Mouse (Mus musculus) neural tube, embryonic 11.5 days (tissue): Measurements from ENCODE around the gene Gm20219. TPM values are rescaled to one million over a fixed set of nuclear protein-coding genes. Genes with fewer than 3 reads are reported as not detected.
"Not testable (repeated sequence)": the region's sequence is repeated elsewhere in the genome, so short reads cannot be mapped to it uniquely, and the experiment has no call there.

Experiments used
- ATAC-seq: fragments of 200-750 bp; cut with Nextera tagmentation; 2 replicates; pipeline ENCODE4 v1.8.0; 2017; ENCODE audit warnings: moderate number of reproducible peaks, mild to moderate bottlenecking, moderate TSS enrichment, moderate library complexity; ENCODE audit not compliant: insufficient read depth, low FRiP score, low TSS enrichment
- DNase-seq: peaks from one replicate; pipeline ENCODE4 v3.0.0-alpha.2; 2015; ENCODE audit warnings: low spot score
- H3K27ac ChIP-seq: fragments of 300-500 bp; sonication (generic); 2 replicates; pipeline ENCODE4 v1.5.1; 2014; ENCODE audit warnings: low read depth, mild to moderate bottlenecking, low read length
- H3K27me3 ChIP-seq: fragments of 300-500 bp; sonication (generic); 2 replicates; pipeline ENCODE4 v1.6.1; 2014; ENCODE audit warnings: mild to moderate bottlenecking, low read length, mixed read lengths; ENCODE audit not compliant: control insufficient read depth, insufficient read depth
- H3K36me3 ChIP-seq: fragments of 300-500 bp; sonication (generic); 2 replicates; pipeline ENCODE4 v1.6.1; 2014; ENCODE audit warnings: mild to moderate bottlenecking, low read length, moderate library complexity, mixed read lengths; ENCODE audit not compliant: control insufficient read depth, insufficient read depth
- H3K4me1 ChIP-seq: fragments of 300-500 bp; sonication (generic); 2 replicates; pipeline ENCODE4 v1.6.1; 2014; ENCODE audit warnings: low read length, mixed read lengths; ENCODE audit not compliant: control insufficient read depth, insufficient read depth
- H3K4me2 ChIP-seq: fragments of 300-500 bp; sonication (generic); 2 replicates; pipeline ENCODE4 v1.6.1; 2014; ENCODE audit warnings: low read depth, mild to moderate bottlenecking, moderate library complexity
- H3K4me3 ChIP-seq: fragments of 300-500 bp; sonication (generic); 2 replicates; pipeline ENCODE4 v1.5.1; 2014; ENCODE audit warnings: low read depth, low read length
- H3K9ac ChIP-seq: fragments of 300-500 bp; sonication (generic); 2 replicates; pipeline ENCODE4 v1.6.1; 2014; ENCODE audit warnings: mild to moderate bottlenecking, low read length
- H3K9me3 ChIP-seq: fragments of 300-500 bp; sonication (generic); 2 replicates; pipeline ENCODE4 v1.6.1; 2016; ENCODE audit warnings: low read length; ENCODE audit not compliant: control insufficient read depth
- WGBS: fragments of 180-500 bp; shearing (Covaris S2); extraction: QIAGEN DNeasy Blood & Tissue Kit; methylation state at CpG from one replicate; pipeline ENCODE4 v1.1.7; 2014; 5-methylcytosine and 5-hydroxymethylcytosine counted together
- polyA plus RNA-seq: library from polyadenylated mRNA; unstranded; fragments of >200 nt; fragmentation: Nextera tagmentation; extraction: Ambion mirVana; gene quantifications from 2 replicates; pipeline ENCODE4 v1.2.1, GENCODE M21; 2014

The Gm20219 gene
- polyA plus RNA-seq, 1 experiment from 2014 or later, result 1.1 TPM

DNA sequence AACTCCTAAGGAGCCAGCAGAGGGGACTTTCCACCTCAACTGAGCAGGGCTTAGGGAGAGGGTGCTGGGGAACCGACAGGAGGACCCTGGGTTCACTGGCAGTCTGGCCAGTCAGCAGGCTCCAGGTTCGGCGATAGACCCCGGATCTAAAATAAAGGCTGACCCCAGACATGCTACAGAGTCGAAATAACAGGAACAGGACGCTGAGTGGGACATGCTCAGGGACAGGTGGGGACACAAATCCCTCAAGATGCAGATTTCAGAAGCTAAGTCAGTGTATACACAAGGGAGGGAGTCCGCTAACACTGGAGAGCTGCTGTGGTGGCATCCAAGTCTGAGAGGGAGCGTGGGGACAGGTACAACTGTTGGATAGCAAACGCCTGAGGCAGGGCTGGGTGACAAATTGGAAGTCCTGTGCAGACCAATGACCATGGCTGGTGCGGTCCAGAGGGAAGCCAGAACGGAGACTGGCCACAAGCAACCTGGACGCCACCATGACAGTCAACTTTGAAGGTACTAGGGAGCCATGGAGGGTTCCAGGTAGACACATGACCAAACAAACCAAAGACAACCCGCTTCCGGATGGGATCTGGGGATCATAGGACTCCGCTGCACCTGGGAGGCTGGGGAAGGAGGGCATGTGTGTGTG is 47.6 kb downstream of the Gm20219 start:
- no peaks in the 10 kb centered on the region for H3K9me3 ChIP-seq
- no peak overlapping the region for H3K27ac ChIP-seq
- H3K27me3 ChIP-seq, result peaks cover 17% of the 10 kb centered on the region
- no peaks in the 10 kb centered on the region for H3K36me3 ChIP-seq
- DNase-seq, result no peak
- H3K4me3 ChIP-seq, result peak overlapping the region; percentile 52
- peak overlapping the region; percentile 98 for H3K4me2 ChIP-seq
- H3K4me1 ChIP-seq, result peaks cover 11% of the 10 kb centered on the region; the same call in 1 of the 2 replicates
- peak overlapping the region; percentile 86 for H3K9ac ChIP-seq
- 61% methylated on average over 15 of the region's 15 CpGs for WGBS
- no peak for ATAC-seq

DNA sequence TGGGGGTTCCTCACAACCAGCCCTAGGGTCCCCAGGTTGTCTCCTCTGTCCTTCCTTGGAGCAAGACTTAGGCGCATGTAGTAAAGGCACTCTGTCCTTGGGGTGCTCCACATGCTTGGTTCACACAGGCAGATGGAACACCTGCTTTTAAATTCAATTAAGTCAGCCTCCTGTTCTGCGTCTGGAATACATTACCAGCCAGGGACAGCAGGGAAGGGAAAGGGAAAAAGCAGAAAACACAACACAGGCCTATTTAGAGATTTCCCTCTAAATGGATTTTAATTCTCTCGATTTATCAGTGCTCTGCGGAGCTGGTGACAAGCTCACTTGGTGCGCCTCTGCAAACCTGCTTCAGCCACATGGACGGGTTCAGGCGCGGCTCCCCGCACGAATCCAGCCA is 48.8 kb downstream of the Gm20219 start:
- H3K9me3 ChIP-seq, result no peaks in the 10 kb centered on the region
- DNase-seq, result no peak
- ATAC-seq, result no peak
- peaks cover 5% of the 10 kb centered on the region for H3K27me3 ChIP-seq
- no peaks in the 10 kb centered on the region for H3K36me3 ChIP-seq
- no peak overlapping the region for H3K9ac ChIP-seq
- WGBS, result 84% methylated on average over 10 of the region's 10 CpGs
- no peak overlapping the region for H3K4me2 ChIP-seq
- no peak overlapping the region for H3K4me3 ChIP-seq
- peaks cover 11% of the 10 kb centered on the region; the same call in 1 of the 2 replicates for H3K4me1 ChIP-seq
- H3K27ac ChIP-seq, result no peak overlapping the region

DNA sequence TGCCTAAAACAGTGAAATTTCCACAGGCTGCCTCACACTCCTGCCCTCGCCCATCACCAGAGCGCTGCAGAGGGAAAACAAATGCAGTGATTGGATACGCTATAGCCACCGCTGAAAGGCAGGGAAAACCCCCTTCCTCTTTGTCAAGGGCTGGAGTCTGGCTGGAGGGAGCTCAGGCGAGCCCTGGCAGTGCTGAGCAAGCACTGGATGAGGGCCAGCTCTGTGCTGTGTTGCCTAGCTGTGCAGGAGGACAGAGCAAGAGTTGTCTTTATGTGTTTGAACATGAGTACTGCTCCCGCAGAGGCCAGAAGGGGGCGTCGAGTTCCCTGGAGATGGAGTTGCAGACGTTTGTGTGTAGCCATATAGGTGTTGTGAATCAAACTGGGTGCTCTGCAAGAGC is 51.7 kb downstream of the Gm20219 start:
- DNase-seq, result peak; percentile 33
- no peak; the same call in 1 of the 2 replicates for ATAC-seq
- no peak overlapping the region for H3K27ac ChIP-seq

DNA sequence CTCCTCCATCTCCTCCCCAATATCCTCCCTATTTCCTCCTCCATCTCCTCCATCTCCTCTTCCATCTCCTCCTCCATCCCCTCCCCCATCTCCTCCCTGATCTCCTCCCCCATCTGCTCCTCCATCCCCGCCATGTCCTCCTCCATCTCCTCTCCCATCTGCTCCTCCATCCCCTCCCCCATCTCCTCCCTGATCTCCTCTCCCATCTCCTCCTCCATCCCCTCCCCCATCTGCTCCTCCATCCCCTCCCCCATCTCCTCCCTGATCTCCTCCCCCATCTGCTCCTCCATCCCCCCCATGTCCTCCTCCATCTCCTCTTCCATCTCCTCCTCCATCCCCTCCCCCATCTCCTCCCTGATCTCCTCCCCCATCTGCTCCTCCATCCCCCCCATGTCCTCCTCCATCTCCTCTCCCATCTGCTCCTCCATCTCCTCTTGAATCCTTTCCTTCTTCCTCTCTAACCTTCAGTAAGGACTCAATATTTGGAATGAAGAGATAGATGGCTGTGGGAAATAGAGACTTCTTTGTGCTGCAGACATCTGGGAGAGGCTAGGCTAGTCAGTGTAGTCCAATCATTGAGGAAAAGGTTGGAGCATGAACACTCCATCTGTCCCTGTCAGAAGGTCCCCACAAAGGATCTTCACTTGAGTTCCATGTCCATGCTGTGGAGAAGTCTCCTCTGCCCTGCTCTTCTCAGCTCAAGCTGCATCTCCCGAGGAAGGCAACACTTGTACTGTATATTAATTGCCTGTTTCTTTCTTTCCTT is 52.4 kb downstream of the Gm20219 start:
- H3K36me3 ChIP-seq, ATAC-seq, H3K4me1 ChIP-seq, H3K27ac ChIP-seq, H3K4me2 ChIP-seq, H3K4me3 ChIP-seq, DNase-seq, H3K27me3 ChIP-seq, H3K9ac ChIP-seq, H3K9me3 ChIP-seq: not testable (repeated sequence)
- WGBS, result 61% methylated on average over 2 of the region's 2 CpGs

More for the DNA sequence above, 51.7 kb downstream of the Gm20219 start:
- Histone ChIP-seq H3K27me3 (no peaks in the 10 kb centered on the region), H3K4me1 (peaks cover 3% of the 10 kb centered on the region; the same call in 1 of the 2 replicates), H3K4me3 (no peak overlapping the region), H3K9ac (no peak overlapping the region), H3K4me2 (no peak overlapping the region), H3K9me3 (no peaks in the 10 kb centered on the region), H3K36me3 (no peaks in the 10 kb centered on the region)
- 25% methylated on average over 9 of the region's 9 CpGs for WGBS

Other genes with a start within 250 kb of the Gm20219 start
- gene Kdm4b, start 228.3 kb downstream of the Gm20219 start, polyA plus RNA-seq, result 53.5 and 59.9 TPM in 2 replicates
- gene Ptprs, start 77.9 kb downstream of the Gm20219 start, polyA plus RNA-seq, result 164 and 174 TPM in 2 replicates
- not detected in 2 replicates for gene Znrf4, start 42.0 kb downstream of the Gm20219 start, polyA plus RNA-seq
- gene Safb2, start 30.2 kb upstream of the Gm20219 start, polyA plus RNA-seq, result 51.6 and 56.8 TPM in 2 replicates
- 114 and 120 TPM in 2 replicates for gene Safb, start 30.4 kb upstream of the Gm20219 start, polyA plus RNA-seq
- 178 and 203 TPM in 2 replicates for gene 2410015M20Rik, start 55.4 kb upstream of the Gm20219 start, polyA plus RNA-seq
- 1,299 and 1,352 TPM in 2 replicates for gene Rpl36, start 59.0 kb upstream of the Gm20219 start, polyA plus RNA-seq
- gene Lonp1, start 72.5 kb upstream of the Gm20219 start, polyA plus RNA-seq, result 56.0 and 56.3 TPM in 2 replicates
- 0.54 and 0.92 TPM in 2 replicates for gene Catsperd, start 73.8 kb upstream of the Gm20219 start, polyA plus RNA-seq
- gene Ranbp3, start 118.9 kb upstream of the Gm20219 start, polyA plus RNA-seq, result 112 and 119 TPM in 2 replicates
- gene Ndufa11, start 163.4 kb upstream of the Gm20219 start, polyA plus RNA-seq, result 403 and 406 TPM in 2 replicates
- 17.3 and 17.6 TPM in 2 replicates for gene Vmac, start 163.6 kb upstream of the Gm20219 start, polyA plus RNA-seq
- gene Nrtn, start 203.1 kb upstream of the Gm20219 start, polyA plus RNA-seq, result 5.8 and 6.3 TPM in 2 replicates
- gene Dus3l, start 210.4 kb upstream of the Gm20219 start, polyA plus RNA-seq, result 36.6 and 42.3 TPM in 2 replicates
- 0.77 and 1.1 TPM in 2 replicates for gene Prr22, start 215.9 kb upstream of the Gm20219 start, polyA plus RNA-seq